Mouse (Mus musculus) stomach, postnatal 0 days (tissue): ENCODE measurements at regions not wholly inside any gene's neighbourhood (a gene's known extent, or its start where the extent isn't known, plus 50 kb on each side); places are given as distances from the start of the nearest gene placed in this dataset.

ENCODE experiments used
- CTCF ChIP-seq: IDR thresholded peaks from 2 replicates; pipeline ENCODE4 v1.5.1; 2016; ENCODE audit warnings: antibody characterized with exemption, low read depth, mild to moderate bottlenecking, moderate library complexity
- EP300 ChIP-seq: optimal IDR thresholded peaks from 2 replicates; pipeline ENCODE3; 2016; ENCODE audit warnings: antibody characterized with exemption

DNA sequence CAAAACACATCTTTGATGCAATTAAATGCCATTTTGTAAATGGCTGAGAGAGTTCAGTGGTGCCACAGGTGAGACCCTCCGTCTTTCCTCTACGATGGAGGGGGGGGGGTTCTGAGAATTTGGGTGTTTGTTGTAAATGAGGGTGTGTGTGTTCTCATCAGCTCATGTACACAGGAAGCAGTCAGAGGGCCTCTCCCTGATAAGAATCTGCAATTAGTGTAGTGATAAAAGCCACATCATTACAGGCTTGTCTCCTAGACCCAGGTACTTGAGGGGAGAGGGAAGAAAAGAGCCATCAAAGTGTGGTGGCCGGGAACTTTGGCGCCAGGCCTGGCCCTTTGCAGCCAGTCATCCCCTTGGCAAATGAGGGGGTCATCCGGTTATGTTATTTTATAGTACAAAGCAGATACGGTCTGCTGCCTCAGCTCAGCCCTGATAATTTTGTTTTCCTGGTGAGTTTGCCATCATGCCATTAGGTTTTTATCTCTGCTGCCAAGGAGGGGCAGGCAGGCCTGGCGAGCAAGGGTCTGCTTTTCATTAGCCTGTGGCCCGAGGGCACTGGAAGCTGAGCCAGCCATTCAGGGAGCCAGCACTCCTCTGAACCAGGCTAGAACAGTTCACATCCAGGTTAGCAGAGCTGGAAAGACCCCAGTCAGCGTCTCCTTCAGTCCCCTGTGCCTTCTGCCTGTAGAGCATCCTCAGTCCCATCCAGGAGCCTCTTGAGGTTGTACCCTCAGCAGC lies 59.7 kb downstream of the H2al1j start:
- no peak for TF ChIP-seq CTCF
- no peak for TF ChIP-seq EP300
